Mouse (Mus musculus) ES-Bruce4 (cell line): ENCODE data around the gene Eif4a1. TPM values are rescaled to one million over a fixed set of nuclear protein-coding genes. Genes with fewer than 3 reads are reported as not detected.

ENCODE experiments used
- H3K27ac ChIP-seq: 2 replicates; pipeline ENCODE4 v1.5.1; 2012; ENCODE audit warnings: low read length, inconsistent platforms; ENCODE audit not compliant: insufficient read depth
- H3K27me3 ChIP-seq: 2 replicates; pipeline ENCODE4 v1.6.1; 2012; ENCODE audit warnings: mild to moderate bottlenecking, low read length, inconsistent platforms; ENCODE audit not compliant: control insufficient read depth, poor library complexity, insufficient read depth, severe bottlenecking
- H3K36me3 ChIP-seq: 2 replicates; pipeline ENCODE4 v1.6.1; 2012; ENCODE audit warnings: inconsistent platforms, mild to moderate bottlenecking, low read length, moderate library complexity; ENCODE audit not compliant: control insufficient read depth, poor library complexity, insufficient read depth, severe bottlenecking
- H3K4me1 ChIP-seq: one replicate; pipeline ENCODE4 v1.8.1; 2011; ENCODE audit warnings: low read length; ENCODE audit not compliant: control insufficient read depth, insufficient read depth
- H3K4me3 ChIP-seq: 2 replicates; pipeline ENCODE4 v1.5.1; 2011; ENCODE audit warnings: low read depth, mild to moderate bottlenecking, low read length
- H3K9ac ChIP-seq: 2 replicates; pipeline ENCODE4 v1.6.1; 2012; ENCODE audit warnings: low read depth, mild to moderate bottlenecking, inconsistent platforms; ENCODE audit not compliant: poor library complexity, severe bottlenecking
- H3K9me3 ChIP-seq: replicated peaks from 2 replicates; pipeline ENCODE4 v1.6.1; 2012; ENCODE audit warnings: mild to moderate bottlenecking, low read length, inconsistent platforms; ENCODE audit not compliant: control insufficient read depth, poor library complexity, insufficient read depth, severe bottlenecking
- CTCF ChIP-seq: IDR thresholded peaks from one replicate; pipeline ENCODE4 v1.8.1; 2011; ENCODE audit warnings: low read depth, low read length
- EP300 ChIP-seq: IDR thresholded peaks from 2 replicates; pipeline ENCODE4 v1.6.1; 2011; ENCODE audit warnings: low read depth, low read length; ENCODE audit not compliant: insufficient read depth
- POLR2A ChIP-seq: IDR thresholded peaks from one replicate; pipeline ENCODE4 v1.8.1; 2011; ENCODE audit warnings: low read length; ENCODE audit not compliant: insufficient read depth
- polyA plus RNA-seq: library from polyadenylated mRNA; stranded (reverse); fragments of >200 nt; gene quantifications from 2 replicates; pipeline ENCODE4 v1.2.4, GENCODE M21; 2011; ENCODE audit warnings: low read depth; ENCODE audit not compliant: missing spikeins, insufficient read depth, insufficient read length

Eif4a1 gene
- polyA plus RNA-seq, 1 experiment = 1,464 TPM

DNA sequence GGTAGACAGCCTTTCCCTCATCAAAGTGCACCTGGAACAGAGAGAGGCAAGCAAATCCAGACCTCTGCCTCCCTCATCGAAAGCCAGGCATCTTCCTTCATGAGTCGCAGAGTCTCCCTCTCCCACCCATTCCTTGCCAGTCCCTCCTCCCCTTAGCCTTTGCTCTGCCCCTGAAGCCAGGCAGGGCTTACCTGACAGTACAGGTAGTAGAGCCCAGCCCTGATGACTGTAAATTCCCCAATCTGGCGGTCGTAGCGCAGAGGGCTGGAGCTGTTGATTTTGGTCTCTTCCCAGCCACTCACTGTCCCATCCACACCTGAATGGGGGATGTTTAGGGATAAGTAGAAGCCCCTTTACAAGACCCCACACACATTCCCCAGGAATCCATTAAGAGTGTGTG is 14.8 kb upstream of the Eif4a1 start:
- TF ChIP-seq EP300 = no peak
- no peak for TF ChIP-seq CTCF
- TF ChIP-seq POLR2A = no peak
- H3K9ac ChIP-seq = peak overlapping the region; percentile 85

DNA sequence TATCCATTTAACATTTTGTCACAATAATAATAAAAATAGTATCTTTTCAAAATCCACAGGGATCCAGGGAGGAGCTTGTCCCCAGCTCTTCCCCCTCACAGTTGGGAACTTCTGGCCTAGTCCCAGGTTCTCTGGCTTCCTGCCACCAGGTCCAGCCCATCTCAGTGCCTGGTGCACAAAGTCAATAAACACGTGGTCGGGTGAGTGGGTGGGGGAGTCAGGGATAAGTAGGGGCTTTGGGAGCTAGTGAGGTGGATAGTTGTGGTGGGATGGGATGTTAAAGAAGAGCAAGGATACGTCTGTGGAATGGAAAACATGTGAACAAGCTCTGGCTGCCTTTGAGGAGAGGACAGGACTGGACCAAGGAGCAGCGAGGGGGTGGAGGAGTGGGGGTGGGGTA is 14.2 kb upstream of the Eif4a1 start:
- Histone ChIP-seq H3K27ac (peak overlapping the region; percentile 65), H3K9ac (peak overlapping the region; percentile 85), H3K27me3 (no peaks in the 10 kb centered on the region), H3K4me3 (peak overlapping the region; percentile 31), H3K36me3 (no peaks in the 10 kb centered on the region), H3K9me3 (no peaks in the 10 kb centered on the region), H3K4me1 (no peaks in the 10 kb centered on the region)
- TF ChIP-seq POLR2A = peak; percentile 26
- TF ChIP-seq CTCF = no peak
- 0 out of 2 replicates have a peak, but pooled peaks have one; percentile 25 for TF ChIP-seq EP300

More for the DNA sequence above, 14.8 kb upstream of the Eif4a1 start:
- H3K4me1 ChIP-seq = no peaks in the 10 kb centered on the region
- H3K9me3 ChIP-seq = no peaks in the 10 kb centered on the region
- no peaks in the 10 kb centered on the region for H3K36me3 ChIP-seq
- H3K27ac ChIP-seq = peak overlapping the region; percentile 65
- no peaks in the 10 kb centered on the region for H3K27me3 ChIP-seq
- H3K4me3 ChIP-seq = peak overlapping the region; percentile 31

DNA sequence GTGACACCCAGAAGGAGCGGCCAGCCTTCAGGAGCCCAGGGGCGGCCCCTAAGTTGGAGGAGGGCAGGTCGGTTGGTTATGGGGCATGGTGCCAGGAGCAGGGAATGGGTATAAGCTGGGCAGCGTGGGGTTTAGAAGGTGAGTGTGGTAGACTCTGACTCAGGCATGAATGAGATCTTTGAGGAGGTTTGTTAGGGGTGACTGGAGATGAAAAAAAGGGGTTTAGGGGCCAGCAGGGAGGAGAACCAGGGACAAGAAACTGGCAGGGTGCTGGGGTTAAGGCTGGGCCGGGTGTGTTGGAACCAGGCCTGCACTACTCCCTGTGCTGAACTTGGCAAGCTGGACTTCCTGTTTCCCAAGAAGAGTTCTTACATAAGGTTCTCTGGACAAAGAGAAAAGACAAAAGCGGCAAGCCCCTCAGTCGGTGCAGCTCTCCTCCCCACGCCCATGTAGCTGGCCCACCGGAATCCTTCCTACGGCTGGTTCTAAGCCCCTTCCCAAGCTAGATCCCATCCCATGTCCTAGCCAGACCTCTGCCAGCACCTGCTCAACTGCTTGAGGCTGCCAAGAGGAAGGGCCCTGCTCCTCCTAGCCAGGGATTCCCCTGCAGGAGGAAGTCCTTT is 13.4 kb upstream of the Eif4a1 start, which contains the start of gene Tnfsf13:
Gene Tnfsf13, minus strand, starts transcription at position 259 of the 623 bp plus-strand sequence.
- Histone ChIP-seq H3K4me1 (no peaks in the 10 kb centered on the region), H3K4me3 (peak within 1 kb of the TSS; percentile 68), H3K27me3 (no peaks in the 10 kb centered on the region), H3K9me3 (no peaks in the 10 kb centered on the region), H3K9ac (peak within 1 kb of the TSS; percentile 85), H3K36me3 (no peaks in the 10 kb centered on the region), H3K27ac (peak within 1 kb of the TSS; percentile 65)
- TF ChIP-seq EP300 (no peak), POLR2A (no peak), CTCF (no peak)

GRCm38 (mm10) chr11:69684936-69685335 is 12.7 kb upstream of the Eif4a1 start:
- peak overlapping the region; percentile 68 for H3K4me3 ChIP-seq
- H3K27me3 ChIP-seq = no peaks in the 10 kb centered on the region
- peak overlapping the region; percentile 65 for H3K27ac ChIP-seq
- H3K36me3 ChIP-seq = peaks cover 5% of the 10 kb centered on the region; the same call in 1 of the 2 replicates
- H3K9me3 ChIP-seq = no peaks in the 10 kb centered on the region
- H3K9ac ChIP-seq = peak overlapping the region; percentile 85
- TF ChIP-seq POLR2A (no peak), CTCF (no peak), EP300 (no peak)
- H3K4me1 ChIP-seq = no peaks in the 10 kb centered on the region

GRCm38 (mm10) chr11:69684128-69684745 is 12.0 kb upstream of the Eif4a1 start:
- peak overlapping the region; percentile 65 for H3K27ac ChIP-seq

DNA sequence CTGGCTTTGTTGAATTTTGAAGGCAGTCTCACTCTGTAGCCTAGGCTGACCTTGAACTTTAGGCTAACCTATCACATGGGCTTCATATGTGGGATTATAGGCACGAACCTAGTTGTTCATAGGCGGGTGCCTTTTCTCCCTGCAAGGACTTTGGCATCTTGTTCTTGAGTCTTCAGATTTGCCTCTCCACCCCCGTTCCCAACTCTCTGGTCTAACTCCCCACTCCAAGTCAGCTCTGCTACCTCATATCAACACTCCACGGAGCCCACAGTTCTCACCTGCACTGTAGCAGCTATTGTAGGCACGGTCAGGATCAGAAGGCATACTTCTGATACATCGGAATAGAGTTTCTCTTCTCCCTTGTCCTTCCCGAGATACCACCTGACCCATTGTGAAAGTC is 11.4 kb upstream of the Eif4a1 start:
- Histone ChIP-seq H3K4me3 (peak overlapping the region; percentile 68), H3K9ac (peak overlapping the region; percentile 85), H3K27me3 (no peaks in the 10 kb centered on the region), H3K9me3 (no peaks in the 10 kb centered on the region), H3K4me1 (no peaks in the 10 kb centered on the region), H3K27ac (peak overlapping the region; percentile 65), H3K36me3 (peaks cover 18% of the 10 kb centered on the region)
- TF ChIP-seq POLR2A = no peak
- TF ChIP-seq EP300 = no peak
- TF ChIP-seq CTCF = no peak

More at GRCm38 (mm10) chr11:69684128-69684745, 12.0 kb upstream of the Eif4a1 start:
- H3K36me3 ChIP-seq = peaks cover 11% of the 10 kb centered on the region
- H3K9ac ChIP-seq = peak overlapping the region; percentile 85
- H3K9me3 ChIP-seq = no peaks in the 10 kb centered on the region
- no peak for TF ChIP-seq CTCF
- no peak for TF ChIP-seq EP300
- no peak for TF ChIP-seq POLR2A
- no peaks in the 10 kb centered on the region for H3K27me3 ChIP-seq
- no peaks in the 10 kb centered on the region for H3K4me1 ChIP-seq
- H3K4me3 ChIP-seq = peak overlapping the region; percentile 68
